Mouse (Mus musculus): ENCODE measurements around the gene Gm11595.
"Not testable (repeated sequence)": the region's sequence is repeated elsewhere in the genome, so short reads cannot be mapped to it uniquely, and the experiment has no call there.

Gm11595 gene

DNA sequence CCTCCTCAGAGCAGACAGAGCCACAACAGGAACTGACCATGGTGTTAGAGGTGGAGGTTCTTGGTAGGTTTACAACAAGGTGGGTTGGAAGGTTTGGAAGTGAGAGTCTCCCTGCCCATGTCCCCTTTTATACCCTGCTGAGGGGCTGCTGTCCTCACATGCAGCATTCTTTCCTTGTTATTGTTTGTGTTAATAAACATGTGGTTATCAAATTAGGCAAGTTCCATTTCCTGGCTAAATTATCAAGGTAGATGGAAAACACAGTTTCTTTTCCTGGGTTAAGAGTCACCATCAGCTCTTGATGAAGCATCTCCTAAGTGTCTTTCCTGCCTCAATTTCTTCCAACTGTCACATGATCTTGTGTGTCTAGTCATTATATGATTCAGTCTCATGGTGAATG is at the start of gene Gm11595:
Gm11595 (minus strand) TSS at position 101 of the 400 bp plus-strand sequence.
- not testable (repeated sequence) for DNase-seq

- DNase-seq = not testable (repeated sequence)
These were observed 42.9 kb upstream of the Gm11595 start, which contains the start of gene Gm11564 for GRCm38 (mm10) chr11:99815566-99815965. Gm11564 (minus strand) TSS chr11:99815666.

- not testable (repeated sequence) for DNase-seq
These were observed 37.1 kb upstream of the Gm11595 start, which contains the start of gene Krtap4-13 for GRCm38 (mm10) chr11:99809792-99810191. Krtap4-13 (minus strand) TSS chr11:99809892.

- DNase-seq = not testable (repeated sequence)
These were observed 31.6 kb upstream of the Gm11595 start, which contains the start of gene Gm11554 for GRCm38 (mm10) chr11:99804346-99804745. Gm11554 (minus strand) TSS chr11:99804446.

- DNase-seq = not testable (repeated sequence)
These were observed 26.1 kb upstream of the Gm11595 start, which contains the start of gene Gm11569 for GRCm38 (mm10) chr11:99798832-99799231. Gm11569 (minus strand) TSS chr11:99798932.

DNA sequence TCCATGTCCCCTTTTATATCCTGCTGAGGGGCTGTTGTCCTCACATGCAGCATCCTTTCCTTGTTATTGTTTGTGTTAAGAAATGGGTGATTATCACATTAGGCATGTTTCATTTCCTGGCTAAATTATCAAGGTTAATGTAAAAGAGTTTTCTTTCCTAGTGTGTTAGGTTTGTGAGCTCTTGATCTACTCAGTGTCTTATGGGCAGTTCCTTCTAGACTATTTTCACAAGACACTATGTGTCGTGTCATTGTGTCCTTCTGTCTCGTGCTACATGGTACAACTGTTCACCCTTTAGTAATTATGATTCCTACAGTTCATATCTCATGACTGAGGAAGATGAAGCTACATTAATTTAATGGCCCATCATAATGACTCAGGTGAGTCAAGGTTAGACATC is 20.7 kb upstream of the Gm11595 start, which contains the start of gene Gm11596:
Gm11596 (minus strand) TSS at position 101 of the 400 bp plus-strand sequence.
- no peak for DNase-seq

DNA sequence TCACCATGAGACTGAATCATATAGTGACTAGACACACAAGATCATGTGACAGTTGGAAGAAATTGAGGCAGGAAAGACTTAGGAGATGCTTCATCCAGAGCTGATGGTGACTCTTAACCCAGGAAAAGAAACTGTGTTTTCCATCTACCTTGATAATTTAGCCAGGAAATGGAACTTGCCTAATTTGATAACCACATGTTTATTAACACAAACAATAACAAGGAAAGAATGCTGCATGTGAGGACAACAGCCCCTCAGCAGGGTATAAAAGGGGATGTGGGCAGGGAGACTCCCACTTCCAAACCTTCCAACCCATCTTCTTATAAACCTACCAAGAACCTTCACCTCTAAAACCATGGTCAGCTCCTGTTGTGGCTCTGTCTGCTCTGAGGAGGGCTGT is 12.2 kb upstream of the Gm11595 start, which contains the start of gene Krtap4-9:
Krtap4-9 (plus strand) TSS at position 301 of the 400 bp plus-strand sequence.
- not testable (repeated sequence) for DNase-seq

DNA sequence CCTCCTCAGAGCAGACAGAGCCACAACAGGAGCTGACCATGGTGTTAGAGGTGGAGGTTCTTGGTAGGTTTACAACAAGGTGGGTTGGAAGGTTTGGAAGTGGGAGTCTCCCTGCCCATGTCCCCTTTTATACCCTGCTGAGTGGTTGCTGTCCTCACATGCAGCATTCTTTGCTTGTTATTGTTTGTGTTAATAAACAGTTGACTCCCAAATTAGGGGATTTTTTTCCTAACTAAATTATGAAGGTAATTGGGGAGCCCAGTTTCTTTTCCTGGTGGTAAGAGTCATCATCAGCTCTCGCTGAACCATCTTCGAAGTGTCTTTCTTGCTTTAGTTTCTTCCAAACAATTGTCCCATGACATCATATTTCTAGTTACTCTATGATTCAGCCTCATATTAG is 7.9 kb upstream of the Gm11595 start, which contains the start of gene Krtap4-8:
Krtap4-8 (minus strand) TSS at position 101 of the 400 bp plus-strand sequence.
- DNase-seq = no peak

- no peak for DNase-seq
These were observed 5.7 kb upstream of the Gm11595 start for GRCm38 (mm10) chr11:99778401-99778800.

GRCm38 (mm10) chr11:99768410-99768809 is 4.3 kb downstream of the Gm11595 start:
- DNase-seq = no peak

GRCm38 (mm10) chr11:99758877-99759276 is 13.8 kb downstream of the Gm11595 start:
- DNase-seq = no peak

GRCm38 (mm10) chr11:99743985-99744384 is 28.7 kb downstream of the Gm11595 start:
- DNase-seq = no peak

DNA sequence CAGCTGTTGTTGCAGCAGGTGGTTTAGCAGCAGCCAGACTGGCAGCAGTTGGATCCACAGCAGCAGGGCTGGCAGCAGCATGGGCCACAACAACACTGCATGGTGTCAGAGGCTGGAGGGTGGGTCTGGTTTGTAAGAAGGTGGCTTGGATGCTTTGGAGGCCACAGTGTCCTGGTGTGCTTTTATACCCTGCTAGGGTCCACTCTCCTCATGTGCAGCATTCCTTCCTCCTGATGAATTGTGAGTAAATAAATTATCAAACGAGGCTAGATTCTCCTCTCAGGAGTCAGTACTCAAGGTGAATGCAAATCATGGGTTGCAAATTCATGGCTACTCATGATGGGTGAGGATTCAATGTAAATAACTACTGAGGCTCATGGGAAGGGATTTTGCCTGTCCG is 38.5 kb downstream of the Gm11595 start, which contains the start of gene Gm14180:
Gm14180 (minus strand) TSS at position 101 of the 400 bp plus-strand sequence.
- DNase-seq = no peak

DNA sequence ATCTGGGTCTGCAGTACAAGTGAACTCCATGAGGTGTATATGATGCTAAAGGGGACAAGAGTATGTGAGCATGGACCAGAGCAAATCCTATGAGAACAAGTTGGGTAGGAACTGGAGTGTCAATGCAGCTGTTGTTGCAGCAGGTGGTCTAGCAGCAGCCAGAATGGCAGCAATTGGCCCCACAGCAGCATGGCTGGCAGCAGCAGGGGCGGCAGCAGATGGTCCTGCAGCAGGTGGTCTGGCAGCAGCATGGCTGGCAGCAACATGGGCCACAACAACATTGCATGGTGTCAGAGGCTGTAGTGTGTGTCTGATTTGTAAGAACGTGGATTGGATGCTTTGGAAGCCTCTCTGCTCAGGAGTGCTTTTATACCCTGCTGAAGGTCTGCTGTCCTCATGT is 48.7 kb downstream of the Gm11595 start:
- no peak for DNase-seq

Measured in kidney, postnatal 25 days (tissue).